ENCODE assay signal across 8 mouse cellular contexts in the genomic region with DNA sequence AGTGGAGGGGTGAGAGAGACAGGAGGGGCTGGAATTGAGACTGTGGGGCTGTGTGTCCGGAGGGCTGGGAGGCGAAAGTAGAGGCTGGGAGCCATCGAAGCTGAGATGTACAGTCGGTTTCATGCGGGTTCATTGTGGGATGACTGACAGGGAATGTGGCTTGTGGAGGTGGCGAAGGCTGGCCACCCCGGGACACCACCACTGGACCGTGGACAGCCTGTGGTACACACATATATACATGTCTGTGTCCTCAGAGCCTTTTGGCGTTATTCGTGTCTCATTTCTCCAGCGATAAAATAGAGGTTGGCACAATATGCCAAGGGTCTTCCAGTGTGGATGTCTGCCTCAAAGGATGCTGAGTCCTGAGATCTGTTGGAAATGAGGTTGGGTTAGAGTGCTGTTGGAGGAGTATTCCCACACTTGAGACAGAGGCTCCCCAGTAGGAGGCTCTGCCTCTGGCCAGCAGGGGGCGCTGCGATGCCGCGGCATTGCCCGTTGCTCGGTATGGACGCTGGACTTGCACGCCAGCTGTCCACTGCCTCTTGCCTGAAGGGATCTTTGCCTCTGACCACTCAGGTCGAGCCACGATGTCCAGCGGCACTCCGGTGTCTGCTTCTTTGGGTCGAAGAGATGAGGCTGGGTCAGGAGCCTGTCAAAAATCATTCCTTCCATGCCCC. TPM values are rescaled to one million over a fixed set of nuclear protein-coding genes. Genes with fewer than 3 reads are reported as not detected.
DNase-seq lines count a peak whose midpoint lies in the region; ATAC-seq and TF ChIP-seq lines count a peak whose summit lies in the region.

No protein-coding gene starts in this region.

- no peak overlapping the region for H3K9ac ChIP-seq in heart, embryonic 14.5 days (ENCODE audit: low read length)
- no peak overlapping the region for H3K9ac ChIP-seq in liver, embryonic 12.5 days
- no peak overlapping the region for H3K9ac ChIP-seq in stomach, embryonic 14.5 days (replicated peaks; ENCODE audit: low read depth, low read length)

- H3K4me3 ChIP-seq in C2C12 (ENCODE audit: insufficient read depth, poor library complexity, severe bottlenecking), result no peak overlapping the region
- H3K4me3 ChIP-seq in heart, embryonic 14.5 days (ENCODE audit: control insufficient read depth in 1 of 2, insufficient read depth in 1 of 2, low read depth in 1 of 2, low read length in 2 of 2), result no peak overlapping the region
- no peak overlapping the region for H3K4me3 ChIP-seq in liver, embryonic 12.5 days
- H3K4me3 ChIP-seq in stomach, embryonic 14.5 days (ENCODE audit: low read depth, low read length), result peak overlapping the region; percentile 5; the same call in 1 of the 2 replicates

- H3K36me3 ChIP-seq in C2C12 (ENCODE audit: control insufficient read depth, insufficient read depth), result no peaks in the 10 kb centered on the region
- no peaks in the 10 kb centered on the region for H3K36me3 ChIP-seq in heart, embryonic 14.5 days (ENCODE audit: control insufficient read depth, insufficient read depth, low read length)
- H3K36me3 ChIP-seq in liver, embryonic 12.5 days, result no peaks in the 10 kb centered on the region
- no peaks in the 10 kb centered on the region for H3K36me3 ChIP-seq in stomach, embryonic 14.5 days (ENCODE audit: control insufficient read depth, insufficient read depth, low read length)

- peaks cover 8% of the 10 kb centered on the region for H3K27me3 ChIP-seq in C2C12 (ENCODE audit: control insufficient read depth, insufficient read depth, insufficient read length)
- H3K27me3 ChIP-seq in heart, embryonic 14.5 days (ENCODE audit: control insufficient read depth, insufficient read depth, low read length), result peaks cover 14% of the 10 kb centered on the region; the same call in 1 of the 2 replicates
- H3K27me3 ChIP-seq in liver, embryonic 12.5 days (replicated peaks), result peaks cover 37% of the 10 kb centered on the region
- H3K27me3 ChIP-seq in stomach, embryonic 14.5 days (ENCODE audit: control insufficient read depth, insufficient read depth, low read length), result no peaks in the 10 kb centered on the region

- no peaks in the 10 kb centered on the region for H3K4me1 ChIP-seq in heart, embryonic 14.5 days (ENCODE audit: control insufficient read depth in 2 of 2, insufficient read depth in 2 of 2, low read length in 2 of 2)
- no peaks in the 10 kb centered on the region for H3K4me1 ChIP-seq in liver, embryonic 12.5 days
- H3K4me1 ChIP-seq in stomach, embryonic 14.5 days (ENCODE audit: control insufficient read depth, insufficient read depth, low read length), result 0 out of 2 replicates have a peak, but pooled peaks cover 3% of the 10 kb centered on the region

- WGBS in heart, embryonic 14.5 days, result 19% methylated on average over 24 of the region's 24 CpGs
- 16% methylated on average over 24 of the region's 24 CpGs for WGBS in liver, embryonic 12.5 days (ENCODE audit: insufficient replicate concordance)
- WGBS in stomach, embryonic 14.5 days, result 20% methylated on average over 24 of the region's 24 CpGs

- peak; percentile 77; the same call in 1 of the 2 replicates for ATAC-seq in heart, embryonic 14.5 days (ENCODE audit: insufficient number of reproducible peaks, insufficient read depth, low FRiP score, low read depth)
- ATAC-seq in liver, embryonic 12.5 days, result peak; percentile 47; the same call in 1 of the 2 replicates
- ATAC-seq in stomach, embryonic 14.5 days (ENCODE audit: insufficient number of reproducible peaks, insufficient read depth, low FRiP score, low read depth), result peak; percentile 78

- H3K9me3 ChIP-seq in heart, embryonic 14.5 days (ENCODE audit: control insufficient read depth, low read length), result no peaks in the 10 kb centered on the region
- no peaks in the 10 kb centered on the region for H3K9me3 ChIP-seq in liver, embryonic 12.5 days (replicated peaks)
- H3K9me3 ChIP-seq in stomach, embryonic 14.5 days (ENCODE audit: control insufficient read depth, low read depth, low read length), result no peaks in the 10 kb centered on the region

- H3K4me2 ChIP-seq in heart, embryonic 14.5 days (ENCODE audit: low read length), result peak overlapping the region; percentile 16
- H3K4me2 ChIP-seq in liver, embryonic 12.5 days, result no peak overlapping the region
- H3K4me2 ChIP-seq in stomach, embryonic 14.5 days (replicated peaks; ENCODE audit: low read depth, low read length), result peak overlapping the region; percentile 22; the same call in 1 of the 2 replicates

- no peaks in the 10 kb centered on the region for H3K79me3 ChIP-seq in C2C12 (ENCODE audit: low read depth)

- H3K79me2 ChIP-seq in C2C12 (ENCODE audit: control insufficient read depth, insufficient read depth), result no peaks in the 10 kb centered on the region

- no peak overlapping the region for H3ac ChIP-seq in C2C12 (ENCODE audit: control insufficient read depth, insufficient read length, low read depth)

- peak; percentile 25 for DNase-seq in c-Kit-negative CD71-positive TER-119-positive erythroid progenitor cells, embryonic 14.5 days (ENCODE audit: low read depth, low spot score)
- DNase-seq in fibroblast of lung, adult 2 months (ENCODE audit: low read depth), result peak; percentile 45
- peak; percentile 95 for DNase-seq in kidney, postnatal 10 days
- DNase-seq in natural killer cell, adult 2 months (ENCODE audit: low spot score in 2 of 2), result peak; percentile 58 to 68

- no peak overlapping the region for H3K27ac ChIP-seq in heart, embryonic 14.5 days (replicated peaks in 1 of 2; ENCODE audit: control insufficient read depth in 1 of 2, insufficient read depth in 1 of 2, low read depth in 2 of 2, low read length in 2 of 2)
- H3K27ac ChIP-seq in liver, embryonic 12.5 days, result no peak overlapping the region
- no peak overlapping the region for H3K27ac ChIP-seq in stomach, embryonic 14.5 days (ENCODE audit: low read length)

- peak; percentile 91 for TF ChIP-seq CTCF in C2C12 (IDR thresholded peaks at IDR 0.05; ENCODE audit: control insufficient read depth, insufficient read depth, insufficient read length)

TF ChIP-seq in C2C12, 6 proteins besides CTCF, POLR2A, EP300 and RAD21:
- TF ChIP-seq USF1 (IDR thresholded peaks at IDR 0.05; ENCODE audit: low read depth) (no peak), MYOD1 (IDR thresholded peaks at IDR 0.05; ENCODE audit: control insufficient read depth, insufficient read length, low read depth) (no peak), MAX (IDR thresholded peaks at IDR 0.05) (no peak), CEBPB (IDR thresholded peaks at IDR 0.05; ENCODE audit: low read depth) (no peak)

RNA-seq across cellular contexts. Expression of gene Nxph3, which starts 19.3 kb away (rescaled TPM):
- polyA plus RNA-seq in C2C12 (2012; fragmentation: generic; extraction: Trizol), result 1.2 TPM
- 0.36 TPM in 1 of 2 replicates, not detected in the other for polyA plus RNA-seq in heart, embryonic 14.5 days (2014; fragmentation: Nextera tagmentation; extraction: Ambion mirVana)
- 0.14 and 0.24 TPM in 2 replicates for polyA plus RNA-seq in liver, embryonic 12.5 days (2016; fragmentation: Nextera tagmentation; extraction: Ambion mirVana)
- polyA plus RNA-seq in stomach, embryonic 14.5 days (2014; fragmentation: Nextera tagmentation; extraction: Ambion mirVana), result 0.86 and 1.1 TPM in 2 replicates

RNA-seq across cellular contexts. Expression of gene Ngfr, which starts 53.9 kb away (rescaled TPM):
- 0.02 TPM for polyA plus RNA-seq in C2C12 (2012; fragmentation: generic; extraction: Trizol)
- 1.2 and 3.0 TPM in 2 replicates for polyA plus RNA-seq in heart, embryonic 14.5 days (2014; fragmentation: Nextera tagmentation; extraction: Ambion mirVana)
- polyA plus RNA-seq in liver, embryonic 12.5 days (2016; fragmentation: Nextera tagmentation; extraction: Ambion mirVana), result 4.8 and 5.9 TPM in 2 replicates
- 8.5 and 9.3 TPM in 2 replicates for polyA plus RNA-seq in stomach, embryonic 14.5 days (2014; fragmentation: Nextera tagmentation; extraction: Ambion mirVana)

Comparison
In these comparisons a context has a peak if more than half of its experiments do, and no peak if none do; other contexts are left out.
1. DNase-seq: peak in every context shown above with its lines; median percentile 95 in kidney, postnatal 10 days; 63 in natural killer cell, adult 2 months; 45 in fibroblast of lung, adult 2 months; 25 in c-Kit-negative CD71-positive TER-119-positive erythroid progenitor cells, embryonic 14.5 days.